Mouse (Mus musculus) G1E-ER4 (cell line): Measurements from ENCODE around the gene Ube2e2. TPM values are rescaled to one million over a fixed set of nuclear protein-coding genes. Genes with fewer than 3 reads are reported as not detected.

Source experiments
- GATA1 ChIP-seq: IDR thresholded peaks from one replicate; pipeline ENCODE4 v1.8.0; 2012; ENCODE audit warnings: low read length, inconsistent platforms
- polyA plus RNA-seq: library from polyadenylated mRNA; stranded (reverse); fragments of >175 nt; gene quantifications from 2 replicates; pipeline ENCODE4 v1.2.3, GENCODE M21; 2012

The Ube2e2 gene
- polyA plus RNA-seq, 1 experiment: not detected

DNA sequence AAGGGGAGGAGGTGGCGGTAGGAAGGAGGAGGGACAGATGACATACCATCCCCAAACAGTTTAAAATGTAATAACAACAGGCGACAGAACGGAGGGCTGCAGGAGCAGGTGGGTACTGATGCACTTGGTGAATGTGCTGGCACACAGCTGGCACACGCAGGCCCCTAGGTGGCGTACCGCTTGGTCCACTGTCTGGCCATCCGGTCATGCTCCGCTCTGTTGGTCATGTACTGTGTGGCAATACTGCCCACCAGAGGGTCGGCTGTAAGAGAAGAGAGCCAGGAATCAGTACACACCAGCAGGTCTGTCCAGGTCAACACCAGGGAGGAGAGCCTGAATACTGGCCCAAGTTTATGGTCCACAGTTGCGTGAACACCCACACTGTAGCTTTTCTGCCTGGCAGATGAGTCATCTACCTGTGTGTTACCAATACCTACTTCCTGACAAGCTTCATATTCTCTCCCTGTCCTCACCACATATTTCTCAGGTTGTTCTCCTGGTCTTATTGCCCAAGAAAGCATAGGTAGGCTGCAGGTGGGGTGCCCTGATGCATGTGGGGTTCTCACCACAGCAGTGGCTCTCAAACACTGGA lies 319.8 kb downstream of the Ube2e2 start:
- no peak for TF ChIP-seq GATA1

DNA sequence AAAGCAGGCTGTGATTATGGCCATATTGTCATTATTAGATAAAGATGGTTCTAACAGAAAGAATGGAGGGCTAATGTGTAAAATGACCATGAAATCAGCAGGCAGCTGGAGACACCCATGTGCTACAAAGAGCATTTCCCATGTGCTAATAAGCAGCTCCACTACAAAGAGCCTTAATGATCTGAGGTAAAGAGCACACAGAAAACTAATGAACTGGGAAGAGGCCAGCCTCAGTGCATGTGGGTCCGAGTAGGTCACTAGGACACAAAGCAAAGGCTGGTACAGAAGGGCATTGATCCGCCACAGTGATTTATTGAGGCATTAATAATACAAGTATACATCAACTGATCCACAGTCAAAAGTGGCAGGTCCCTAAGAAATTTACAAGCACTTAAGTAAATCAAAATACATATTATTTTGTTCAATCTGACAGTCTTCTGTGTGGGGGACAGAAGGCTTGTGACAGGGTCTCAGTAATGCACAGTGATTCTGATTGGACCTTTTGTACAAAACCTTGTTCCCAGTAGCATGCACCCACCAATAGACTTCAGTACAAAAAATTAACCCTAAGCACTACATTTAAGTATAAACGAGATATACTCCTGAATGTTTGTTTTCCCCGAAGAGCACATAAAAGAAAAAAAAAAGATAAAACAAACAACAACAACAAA lies 320.6 kb downstream of the Ube2e2 start:
- TF ChIP-seq GATA1: no peak

- no peak for TF ChIP-seq GATA1
These were observed 321.2 kb downstream of the Ube2e2 start for GRCm38 (mm10) chr14:18572852-18573251.

- no peak for TF ChIP-seq GATA1
These were observed 324.5 kb downstream of the Ube2e2 start for GRCm38 (mm10) chr14:18569615-18570014.

DNA sequence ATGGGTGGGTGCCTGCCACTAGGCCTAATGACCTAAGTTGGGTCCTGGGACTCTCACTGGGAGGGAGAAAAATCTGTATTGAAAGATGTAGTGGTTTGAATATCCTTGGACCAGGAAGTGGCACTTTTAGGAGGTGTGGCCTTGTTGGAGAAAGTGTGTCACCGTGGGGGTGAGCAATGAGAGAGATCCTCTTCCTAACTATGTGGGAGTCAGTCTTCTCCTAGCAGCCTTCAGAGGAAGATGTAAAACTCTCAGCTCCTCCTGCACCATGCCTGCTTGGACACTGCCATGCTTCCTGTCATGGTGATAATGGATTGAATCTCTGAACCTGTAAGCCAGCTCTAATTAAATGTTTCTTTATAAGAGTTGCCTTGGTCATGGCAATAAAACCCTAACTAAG lies 338.8 kb downstream of the Ube2e2 start:
- no peak for TF ChIP-seq GATA1

DNA sequence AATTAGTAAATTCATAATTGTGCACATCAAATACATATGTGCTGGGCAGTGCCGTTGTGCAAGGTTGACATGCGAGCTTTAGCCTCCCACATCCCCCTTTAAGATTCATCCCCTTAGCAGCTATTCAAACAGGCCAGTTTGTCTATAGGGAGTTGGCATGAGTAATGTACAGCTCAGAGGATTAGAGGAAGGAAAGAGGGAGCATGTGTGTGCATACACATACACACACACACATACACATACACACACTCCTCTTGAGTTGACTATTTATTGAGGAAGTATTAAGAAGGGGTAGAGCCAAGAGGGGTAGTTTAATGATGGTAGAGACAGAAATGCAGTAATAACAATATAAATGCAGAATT lies 339.5 kb downstream of the Ube2e2 start:
- TF ChIP-seq GATA1: no peak

DNA sequence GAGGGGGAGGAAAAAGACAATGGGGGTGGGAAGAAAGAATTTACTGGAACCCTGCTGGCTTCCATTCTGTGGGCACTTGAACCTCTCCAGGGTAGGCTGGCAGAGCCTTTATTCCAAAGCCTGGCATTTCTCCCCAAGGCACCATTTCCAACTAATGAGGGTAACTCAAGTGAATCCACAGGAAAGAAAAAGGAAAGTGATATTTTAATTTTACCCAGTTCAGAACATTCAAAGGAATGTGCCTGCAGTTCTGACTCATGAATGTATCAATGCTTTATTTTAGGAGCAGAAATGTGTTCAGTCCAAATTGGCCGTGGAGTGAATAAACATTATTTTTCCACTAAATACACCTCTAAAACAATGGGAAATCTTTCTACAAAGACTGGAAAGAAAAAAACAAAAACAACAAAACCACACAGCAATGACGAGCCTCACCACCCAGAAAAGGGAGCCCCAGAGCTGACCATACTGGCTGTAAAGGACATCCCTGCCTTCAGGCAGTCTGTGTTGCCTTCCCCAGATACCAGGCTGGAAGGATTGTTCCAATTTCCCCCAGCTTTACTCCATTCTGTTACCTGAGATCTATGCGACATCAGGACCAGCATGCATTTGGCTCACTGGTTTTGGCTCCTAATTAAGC lies 340.0 kb downstream of the Ube2e2 start:
- TF ChIP-seq GATA1: no peak

- no peak for TF ChIP-seq GATA1
These were observed 346.5 kb downstream of the Ube2e2 start for GRCm38 (mm10) chr14:18547541-18547940.

DNA sequence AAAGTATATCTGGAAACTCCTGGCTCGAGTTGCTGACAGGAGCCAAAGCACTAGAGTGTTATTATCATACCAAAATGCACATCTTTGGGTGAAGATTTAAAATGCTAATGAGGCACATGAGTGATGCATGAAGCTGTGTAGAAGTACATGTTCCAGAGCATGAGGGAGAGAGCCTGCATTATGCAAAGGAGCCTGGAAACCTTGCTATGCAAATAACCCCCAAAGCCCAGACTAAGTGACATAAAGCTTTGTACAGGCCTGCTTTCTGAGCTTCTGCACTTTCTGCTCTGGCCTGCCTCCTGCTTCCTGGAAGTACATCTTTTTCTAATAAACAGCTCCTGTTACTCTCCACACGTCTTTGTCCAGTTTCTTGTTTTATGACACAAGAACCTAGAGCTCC lies 363.2 kb downstream of the Ube2e2 start:
- TF ChIP-seq GATA1: no peak

DNA sequence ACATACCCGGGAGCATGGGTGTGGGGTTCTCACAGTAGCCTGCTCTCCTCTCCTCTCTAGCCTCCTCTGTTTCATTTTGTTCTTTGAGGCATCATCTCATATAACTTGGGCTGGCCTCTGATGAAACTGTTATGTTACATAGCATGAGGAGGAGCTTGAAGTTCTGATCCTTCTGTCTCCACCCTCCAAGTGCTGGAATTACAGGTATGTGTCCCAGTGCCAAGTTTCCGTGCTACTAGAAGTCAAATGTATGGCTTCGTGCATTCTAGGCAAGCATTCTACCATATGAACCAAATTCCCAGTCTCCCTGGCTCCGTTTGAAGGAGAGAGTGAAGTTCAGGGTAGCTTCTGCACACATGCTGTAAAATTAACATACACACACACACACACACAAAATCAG lies 363.6 kb downstream of the Ube2e2 start:
- no peak for TF ChIP-seq GATA1
